Mouse (Mus musculus): ENCODE measurements around the gene Ifi204.
"Not testable (repeated sequence)": the region's sequence is repeated elsewhere in the genome, so short reads cannot be mapped to it uniquely, and the experiment has no call there.

Ifi204 gene

DNA sequence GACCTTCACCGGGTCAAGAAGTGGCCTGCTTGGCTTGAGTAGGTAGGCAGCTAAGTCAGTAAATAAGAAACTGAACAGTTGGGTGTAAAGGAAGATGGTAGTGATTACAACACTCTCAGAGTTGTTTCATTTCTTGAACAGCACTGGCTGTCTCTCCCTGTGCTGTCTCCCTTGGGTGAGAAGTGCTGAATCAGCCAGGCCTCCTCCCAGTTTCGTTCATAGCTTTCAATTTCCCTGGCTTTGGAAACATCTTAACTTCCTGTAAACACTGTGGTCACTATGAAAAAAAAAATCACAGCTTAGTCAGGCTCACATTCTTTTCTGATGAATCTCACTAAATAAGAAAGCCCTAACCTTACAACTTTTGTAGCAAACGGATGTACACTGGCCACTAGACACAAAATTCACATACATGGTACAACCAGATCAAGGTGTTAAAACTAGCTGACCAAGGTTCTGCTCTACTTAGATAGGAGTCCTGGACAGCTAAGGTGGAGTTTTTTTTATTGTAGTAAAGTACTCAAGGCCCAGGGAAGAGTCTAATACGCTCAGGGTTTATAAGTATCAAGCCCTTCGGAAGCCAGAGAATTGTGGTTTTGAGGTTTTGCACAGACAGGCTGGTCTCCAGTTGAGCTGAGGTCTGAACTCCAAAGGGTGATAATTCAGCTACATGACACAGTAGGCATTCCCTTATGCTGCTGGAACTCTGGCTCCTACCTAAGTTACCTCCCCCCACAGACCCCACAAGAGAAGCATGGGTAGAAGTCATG, at the start of gene Ifi204:
Ifi204 (minus strand) TSS at position 96 of the 770 bp plus-strand sequence.
- not testable (repeated sequence) for DNase-seq (ENCODE audit: low spot score in 2 of 2)

DNA sequence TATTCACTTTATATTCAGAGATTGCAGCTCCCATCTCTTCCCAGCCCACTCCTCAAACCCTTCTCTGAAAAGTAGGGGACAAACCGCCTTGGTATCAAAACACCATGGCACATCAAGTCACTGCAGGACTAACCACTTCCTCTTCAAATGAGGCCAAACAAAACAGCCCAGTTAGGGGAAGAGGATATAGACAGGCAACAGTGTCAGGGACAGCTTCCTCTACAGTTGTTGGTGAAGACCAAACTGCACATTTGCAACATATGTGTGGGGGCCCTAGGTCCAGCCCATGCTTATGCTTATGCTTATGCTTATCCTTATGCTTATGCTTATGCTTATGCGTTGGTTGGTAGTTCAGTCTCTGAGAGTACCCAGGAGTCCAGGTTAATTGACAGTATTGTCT, 42.6 kb upstream of the Ifi204 start:
- not testable (repeated sequence) for DNase-seq (ENCODE audit: low spot score in 2 of 2)

DNA sequence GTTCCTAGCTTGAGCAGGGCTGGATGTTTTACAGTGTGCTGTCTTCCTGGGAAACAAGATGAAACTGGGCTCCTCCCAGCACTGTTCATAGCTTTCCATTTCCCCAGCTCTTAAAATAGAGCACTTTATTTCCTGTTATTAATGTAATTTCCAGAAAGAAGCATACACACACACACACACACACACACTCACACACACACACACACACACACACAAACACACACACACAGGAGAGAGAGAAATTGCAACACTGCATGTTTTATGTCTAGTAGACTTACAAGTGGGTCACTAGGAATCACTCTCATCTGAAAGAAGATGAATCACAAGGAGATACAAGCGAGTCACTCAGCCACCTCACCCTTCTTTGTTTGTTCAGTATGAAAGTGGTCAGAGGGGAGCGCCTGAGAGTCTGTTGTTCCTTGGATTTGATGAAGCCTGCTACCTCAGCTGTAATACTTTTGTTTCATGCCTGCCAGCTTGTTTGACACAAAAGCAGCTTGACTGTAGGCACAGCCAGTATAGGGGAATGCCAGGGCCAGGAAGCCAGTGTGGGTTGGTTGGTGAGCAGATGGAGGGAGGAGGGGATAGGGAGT, 36.0 kb upstream of the Ifi204 start:
- not testable (repeated sequence) for DNase-seq (ENCODE audit: low spot score in 2 of 2)

DNA sequence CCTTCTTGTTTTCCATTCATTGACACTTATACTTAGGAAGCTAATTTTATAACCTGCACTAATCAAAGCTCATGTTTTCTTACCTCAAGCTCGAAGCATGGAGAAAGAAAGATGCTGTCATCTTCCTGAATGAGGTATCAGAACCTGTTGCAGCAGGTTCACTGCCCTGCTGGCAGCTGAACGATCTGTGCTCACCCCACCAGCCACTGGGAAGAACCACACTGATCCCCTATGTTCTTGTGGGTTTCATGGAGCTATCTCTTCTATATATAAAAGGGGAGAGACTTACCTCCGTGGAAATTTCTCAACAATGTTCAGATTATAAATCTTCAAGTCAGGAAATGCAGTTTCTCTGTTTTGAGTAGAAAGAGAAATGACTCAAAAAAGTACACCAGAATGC, 35.5 kb upstream of the Ifi204 start:
- not testable (repeated sequence) for DNase-seq (ENCODE audit: low spot score in 2 of 2)

DNA sequence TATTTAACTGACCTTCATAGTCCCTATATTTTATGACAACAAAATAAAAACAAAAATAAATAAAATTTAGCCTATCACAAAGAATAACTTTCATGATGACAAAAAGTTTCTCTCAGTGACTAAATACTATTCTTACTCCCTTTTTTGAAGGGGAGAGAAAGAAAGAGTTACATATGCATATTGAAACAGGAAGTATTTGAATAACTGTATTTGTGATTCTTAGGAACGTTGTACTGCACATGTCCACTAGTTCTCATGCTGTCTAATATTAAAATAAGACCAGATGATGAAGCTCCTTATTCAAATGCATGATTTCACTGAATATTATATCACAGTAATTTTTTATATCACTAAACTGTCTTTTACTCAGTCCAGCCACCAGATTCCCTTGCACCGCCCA, 35.0 kb upstream of the Ifi204 start:
- not testable (repeated sequence) for DNase-seq (ENCODE audit: low spot score in 2 of 2)

DNA sequence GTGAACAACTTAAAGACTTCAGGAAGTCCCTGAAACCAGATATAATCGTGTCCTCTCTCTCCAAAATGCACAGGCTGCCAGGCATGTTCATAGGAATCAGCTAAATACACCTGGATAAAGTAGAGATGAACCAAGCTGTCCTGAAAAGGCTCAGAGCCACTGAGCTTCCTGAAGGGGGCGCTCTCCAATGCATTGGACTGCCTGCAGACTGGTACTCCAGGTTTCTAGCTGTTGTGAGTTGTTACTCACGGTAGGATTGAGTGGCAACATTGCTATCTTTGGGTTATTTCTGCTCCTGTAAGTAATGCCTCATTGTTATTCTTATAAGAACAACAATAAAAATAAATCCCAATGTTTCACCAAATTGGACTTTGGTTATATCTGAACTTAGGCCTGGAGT, 6.7 kb upstream of the Ifi204 start:
- not testable (repeated sequence) for DNase-seq (ENCODE audit: low spot score in 2 of 2)

DNA sequence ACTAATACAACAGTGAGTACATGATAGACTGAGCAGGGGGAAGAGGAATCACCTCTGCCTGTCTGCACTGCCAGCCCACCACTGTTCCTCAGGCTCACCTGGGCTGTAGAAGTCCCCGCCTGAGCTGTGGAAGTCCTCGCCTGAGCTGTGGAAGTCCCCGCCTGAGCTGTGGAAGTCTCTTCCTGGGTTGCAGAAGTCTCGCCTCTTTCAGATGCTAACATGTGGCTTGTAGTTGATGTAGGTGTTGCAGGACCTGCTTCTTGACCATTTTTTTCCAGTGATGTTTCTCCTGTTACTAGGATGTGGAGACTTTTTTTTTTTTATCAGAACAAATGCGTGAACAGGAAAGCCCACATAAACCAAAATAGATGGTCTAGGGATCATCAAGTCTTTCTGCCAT, 6.7 kb downstream of the Ifi204 start:
- not testable (repeated sequence) for DNase-seq (ENCODE audit: low spot score in 2 of 2)

DNA sequence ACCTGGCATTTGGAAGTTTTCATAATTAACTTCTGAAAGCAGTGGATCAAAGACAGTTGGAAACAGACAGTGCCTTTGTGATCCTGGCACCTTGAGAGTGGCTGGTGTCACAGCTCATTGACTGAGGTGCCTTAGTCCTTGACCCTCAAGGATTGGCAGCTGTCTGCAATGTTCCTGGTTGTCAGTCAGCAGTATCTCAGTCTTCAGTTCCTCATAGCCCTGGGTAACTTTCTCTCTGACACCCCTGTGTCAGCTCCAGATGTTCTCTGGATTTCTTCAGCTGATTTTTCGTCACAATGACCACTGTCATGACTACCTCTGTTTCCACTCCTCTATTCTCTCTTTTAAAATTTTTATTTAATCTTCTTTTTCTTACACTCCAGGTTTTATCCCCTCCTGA, 24.5 kb downstream of the Ifi204 start:
- DNase-seq (ENCODE audit: low spot score in 2 of 2), result no peak

DNA sequence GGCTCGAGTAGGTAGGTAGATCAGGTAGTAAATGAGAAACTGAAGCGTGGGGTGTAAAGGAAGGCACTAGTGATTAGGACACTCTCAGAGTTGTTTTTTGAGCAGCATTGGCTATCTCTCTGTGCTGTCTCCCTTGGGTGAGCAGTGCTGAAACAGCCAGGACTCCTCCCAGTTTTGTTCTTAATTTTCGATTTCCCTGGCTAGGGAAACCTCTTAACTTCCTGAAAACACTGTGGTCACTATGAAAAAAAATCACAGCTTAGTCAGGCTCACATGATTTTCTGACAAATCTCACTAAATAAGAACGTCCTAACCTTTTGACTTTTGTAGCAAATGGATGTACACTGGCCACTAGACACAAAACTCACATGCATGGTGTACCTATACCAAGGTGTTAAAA, 25.1 kb downstream of the Ifi204 start, which contains the start of gene Ifi207:
Ifi207 (minus strand) TSS at position 92 of the 400 bp plus-strand sequence.
- DNase-seq (ENCODE audit: low spot score in 2 of 2), result no peak

DNA sequence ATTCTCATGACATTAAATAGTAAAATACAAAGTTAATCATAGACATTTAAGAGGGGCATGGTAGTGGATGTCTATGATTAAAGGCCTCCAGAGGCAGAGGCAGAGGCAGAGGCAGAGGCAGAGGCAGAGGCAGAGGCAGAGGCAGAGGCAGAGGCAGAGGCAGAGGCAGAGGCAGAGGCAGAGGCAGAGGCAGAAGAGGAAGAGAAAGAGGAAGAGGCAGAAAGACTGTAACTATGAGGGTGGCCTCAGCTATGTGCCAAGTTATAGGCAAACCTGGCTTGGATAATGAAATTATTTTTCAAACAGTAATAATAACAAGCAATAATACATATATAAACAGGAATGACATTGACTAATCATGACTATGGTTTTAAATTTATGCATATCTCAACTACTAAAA, 26.2 kb downstream of the Ifi204 start:
- DNase-seq (ENCODE audit: low spot score in 2 of 2), result no peak

DNA sequence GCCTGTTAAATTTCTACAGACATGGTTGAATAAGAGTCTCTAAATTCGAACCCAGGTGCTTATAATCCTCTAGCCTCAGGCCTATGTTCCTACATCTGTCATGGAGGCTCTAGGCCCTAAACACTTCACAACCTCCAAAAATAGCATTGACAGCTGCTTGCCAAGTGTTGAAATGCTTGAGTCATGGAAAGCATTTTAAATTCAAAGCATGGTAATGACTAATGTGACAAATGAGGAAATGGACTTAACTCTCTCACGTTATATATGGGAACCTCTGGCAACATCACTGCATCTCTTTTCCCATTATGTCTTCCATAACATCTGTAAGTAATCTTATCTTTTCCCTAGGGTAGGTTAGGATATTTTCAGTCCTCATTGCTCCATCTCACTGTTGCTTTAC, 29.8 kb downstream of the Ifi204 start:
- DNase-seq (ENCODE audit: low spot score in 2 of 2), result no peak

DNA sequence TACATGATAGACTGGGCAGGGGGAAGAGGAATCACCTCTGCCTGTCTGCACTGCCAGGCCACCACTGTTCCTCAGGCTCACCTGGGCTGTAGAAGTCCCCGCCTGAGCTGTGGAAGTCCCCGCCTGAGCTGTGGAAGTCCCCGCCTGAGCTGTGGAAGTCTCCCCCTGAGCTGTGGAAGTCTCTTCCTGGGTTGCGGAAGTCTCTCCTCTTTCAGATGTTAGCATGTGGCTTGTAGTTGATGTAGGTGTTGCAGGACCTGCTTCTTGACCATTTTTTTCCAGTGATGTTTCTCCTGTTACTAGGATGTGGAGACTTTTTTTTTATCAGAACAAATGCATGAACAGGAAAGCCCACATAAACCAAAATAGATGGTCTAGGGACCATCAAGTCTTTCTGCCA, 31.7 kb downstream of the Ifi204 start:
- not testable (repeated sequence) for DNase-seq (ENCODE audit: low spot score in 2 of 2)

DNA sequence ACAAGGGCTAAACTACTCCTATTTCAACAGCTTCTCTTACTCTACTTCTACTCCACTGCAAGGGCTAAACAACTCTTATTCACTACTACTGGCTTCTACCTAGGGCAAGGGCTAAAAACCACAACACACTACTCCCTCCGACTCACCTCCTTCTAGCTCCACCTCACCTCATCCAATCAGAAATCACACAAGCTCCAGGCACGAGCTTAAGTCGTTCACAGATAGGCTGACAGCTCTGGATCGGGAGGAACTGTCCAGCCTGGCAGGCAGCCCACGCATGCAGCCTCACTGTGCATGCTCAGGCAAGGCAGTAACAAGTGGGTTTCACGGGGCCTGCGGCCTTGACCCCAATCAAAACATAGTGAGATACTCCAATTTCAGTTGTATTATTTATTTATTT, 33.5 kb downstream of the Ifi204 start:
- no peak for DNase-seq (ENCODE audit: low spot score in 2 of 2)

All from urinary bladder, postnatal 4 days (tissue).